Mouse (Mus musculus): ENCODE data around the gene Grrp1. TPM values are rescaled to one million over a fixed set of nuclear protein-coding genes. Genes with fewer than 3 reads are reported as not detected.

Grrp1 gene
- polyA plus RNA-seq, 1 experiment from 2014 or later: 9.0 TPM

- H3K4me1 ChIP-seq (replicated peaks; ENCODE audit: control insufficient read depth, insufficient read depth, low read length): peaks cover 33% of the 10 kb centered on the region
- WGBS: under 1% methylated on average over 30 of the region's 30 CpGs
- peak overlapping the region; percentile 57 for H3K9ac ChIP-seq (ENCODE audit: low read length)
These were observed 4.3 kb downstream of the Grrp1 start for GRCm38 (mm10) chr4:134249651-134250050.

GRCm38 (mm10) chr4:134246719-134247258 lies 7.1 kb downstream of the Grrp1 start, which contains the start of gene Gm30191:
Gm30191 (plus strand) TSS chr4:134246935.
- peak within 1 kb of the TSS; percentile 86 for H3K9ac ChIP-seq (ENCODE audit: low read length)

More at GRCm38 (mm10) chr4:134249651-134250050, 4.3 kb downstream of the Grrp1 start:
- H3K4me3 ChIP-seq (ENCODE audit: low read length): peak overlapping the region; percentile 51
- H3K27me3 ChIP-seq (ENCODE audit: control insufficient read depth, insufficient read depth, low read depth, low read length): peaks cover 59% of the 10 kb centered on the region
- no peaks in the 10 kb centered on the region for H3K9me3 ChIP-seq (ENCODE audit: control insufficient read depth, low read length)
- no peak overlapping the region for H3K27ac ChIP-seq (ENCODE audit: low read length)
- H3K36me3 ChIP-seq (ENCODE audit: control insufficient read depth, insufficient read depth, low read length): no peaks in the 10 kb centered on the region
- peak overlapping the region; percentile 86 for H3K4me2 ChIP-seq (ENCODE audit: low read depth, low read length)
- ATAC-seq (ENCODE audit: low read depth): peak; percentile 67

GRCm38 (mm10) chr4:134246256-134246655 lies 7.7 kb downstream of the Grrp1 start:
- 41% methylated on average over 4 of the region's 4 CpGs for WGBS
- H3K4me2 ChIP-seq (ENCODE audit: low read depth, low read length): no peak overlapping the region
- no peak overlapping the region for H3K4me3 ChIP-seq (ENCODE audit: low read length)
- H3K27me3 ChIP-seq (ENCODE audit: control insufficient read depth, insufficient read depth, low read depth, low read length): peaks cover 31% of the 10 kb centered on the region
- peaks cover 20% of the 10 kb centered on the region for H3K4me1 ChIP-seq (replicated peaks; ENCODE audit: control insufficient read depth, insufficient read depth, low read length)
- H3K27ac ChIP-seq (ENCODE audit: low read length): no peak overlapping the region
- no peak for ATAC-seq (ENCODE audit: low read depth)
- no peaks in the 10 kb centered on the region for H3K36me3 ChIP-seq (ENCODE audit: control insufficient read depth, insufficient read depth, low read length)
- H3K9me3 ChIP-seq (ENCODE audit: control insufficient read depth, low read length): no peaks in the 10 kb centered on the region
- H3K9ac ChIP-seq (ENCODE audit: low read length): no peak overlapping the region; the same call in 1 of the 2 replicates

More at GRCm38 (mm10) chr4:134246719-134247258, 7.1 kb downstream of the Grrp1 start, which contains the start of gene Gm30191:
- Histone ChIP-seq H3K27me3 (ENCODE audit: control insufficient read depth, insufficient read depth, low read depth, low read length) (peaks cover 37% of the 10 kb centered on the region), H3K4me3 (ENCODE audit: low read length) (peak within 1 kb of the TSS; percentile 88), H3K4me1 (replicated peaks; ENCODE audit: control insufficient read depth, insufficient read depth, low read length) (peaks cover 24% of the 10 kb centered on the region), H3K27ac (ENCODE audit: low read length) (no peak within 1 kb of the TSS), H3K36me3 (ENCODE audit: control insufficient read depth, insufficient read depth, low read length) (no peaks in the 10 kb centered on the region), H3K4me2 (ENCODE audit: low read depth, low read length) (peak within 1 kb of the TSS; percentile 82), H3K9me3 (ENCODE audit: control insufficient read depth, low read length) (no peaks in the 10 kb centered on the region)
- no peak for ATAC-seq (ENCODE audit: low read depth)
- WGBS: 68% methylated on average over 7 of the region's 7 CpGs

- H3K9me3 ChIP-seq (ENCODE audit: control insufficient read depth, low read length): no peaks in the 10 kb centered on the region
- peak within 1 kb of the TSS; percentile 82 for H3K4me2 ChIP-seq (ENCODE audit: low read depth, low read length)
- no peak within 1 kb of the TSS for H3K27ac ChIP-seq (ENCODE audit: low read length)
- peaks cover 22% of the 10 kb centered on the region for H3K27me3 ChIP-seq (ENCODE audit: control insufficient read depth, insufficient read depth, low read depth, low read length)
- H3K4me3 ChIP-seq (ENCODE audit: low read length): peak within 1 kb of the TSS; percentile 88
- H3K9ac ChIP-seq (ENCODE audit: low read length): peak within 1 kb of the TSS; percentile 86
- ATAC-seq (ENCODE audit: low read depth): peak; percentile 84
- peaks cover 15% of the 10 kb centered on the region for H3K4me1 ChIP-seq (replicated peaks; ENCODE audit: control insufficient read depth, insufficient read depth, low read length)
- no peaks in the 10 kb centered on the region for H3K36me3 ChIP-seq (ENCODE audit: control insufficient read depth, insufficient read depth, low read length)
- WGBS: under 1% methylated on average over 59 of the region's 60 CpGs
These were observed 8.6 kb downstream of the Grrp1 start, which contains the start of gene Zfp593 for GRCm38 (mm10) chr4:134245148-134245843. Zfp593 (minus strand) TSS chr4:134245592.

- Histone ChIP-seq H3K4me2 (ENCODE audit: low read depth, low read length) (peak within 1 kb of the TSS; percentile 82), H3K9ac (ENCODE audit: low read length) (no peak within 1 kb of the TSS), H3K9me3 (ENCODE audit: control insufficient read depth, low read length) (no peaks in the 10 kb centered on the region), H3K36me3 (ENCODE audit: control insufficient read depth, insufficient read depth, low read length) (no peaks in the 10 kb centered on the region), H3K27ac (ENCODE audit: low read length) (no peak within 1 kb of the TSS), H3K4me3 (ENCODE audit: low read length) (0 out of 2 replicates have a peak within 1 kb of the TSS, but pooled peaks have one; percentile 88), H3K4me1 (replicated peaks; ENCODE audit: control insufficient read depth, insufficient read depth, low read length) (peaks cover 13% of the 10 kb centered on the region), H3K27me3 (ENCODE audit: control insufficient read depth, insufficient read depth, low read depth, low read length) (peaks cover 11% of the 10 kb centered on the region)
- no peak for ATAC-seq (ENCODE audit: low read depth)
- 88% methylated on average over 17 of the region's 17 CpGs for WGBS
These were observed 10.2 kb downstream of the Grrp1 start, which contains the start of gene E130218I03Rik for GRCm38 (mm10) chr4:134243516-134244250. E130218I03Rik (plus strand) TSS chr4:134243662.

- Histone ChIP-seq H3K4me1 (replicated peaks; ENCODE audit: control insufficient read depth, insufficient read depth, low read length) (peaks cover 10% of the 10 kb centered on the region; the same call in 1 of the 2 replicates), H3K27ac (ENCODE audit: low read length) (peak overlapping the region; percentile 15), H3K4me2 (ENCODE audit: low read depth, low read length) (peak overlapping the region; percentile 51), H3K27me3 (ENCODE audit: control insufficient read depth, insufficient read depth, low read depth, low read length) (no peaks in the 10 kb centered on the region; the same call in 1 of the 2 replicates), H3K4me3 (ENCODE audit: low read length) (peak overlapping the region; percentile 56), H3K9me3 (ENCODE audit: control insufficient read depth, low read length) (no peaks in the 10 kb centered on the region), H3K9ac (ENCODE audit: low read length) (peak overlapping the region; percentile 23; the same call in 1 of the 2 replicates), H3K36me3 (ENCODE audit: control insufficient read depth, insufficient read depth, low read length) (no peaks in the 10 kb centered on the region)
- WGBS: 10% methylated on average over 10 of the region's 10 CpGs
- ATAC-seq (ENCODE audit: low read depth): peak; percentile 4; the same call in 1 of the 2 replicates
These were observed 15.2 kb downstream of the Grrp1 start for GRCm38 (mm10) chr4:134238686-134239085.

- ATAC-seq (ENCODE audit: low read depth): peak; percentile 97
- H3K27me3 ChIP-seq (ENCODE audit: control insufficient read depth, insufficient read depth, low read depth, low read length): no peaks in the 10 kb centered on the region; the same call in 1 of the 2 replicates
- no peaks in the 10 kb centered on the region for H3K9me3 ChIP-seq (ENCODE audit: control insufficient read depth, low read length)
- H3K4me1 ChIP-seq (replicated peaks; ENCODE audit: control insufficient read depth, insufficient read depth, low read length): peaks cover 10% of the 10 kb centered on the region; the same call in 1 of the 2 replicates
- peak within 1 kb of the TSS; percentile 71 for H3K9ac ChIP-seq (ENCODE audit: low read length)
- no peaks in the 10 kb centered on the region for H3K36me3 ChIP-seq (ENCODE audit: control insufficient read depth, insufficient read depth, low read length)
- H3K27ac ChIP-seq (ENCODE audit: low read length): peak within 1 kb of the TSS; percentile 54
- H3K4me3 ChIP-seq (ENCODE audit: low read length): peak within 1 kb of the TSS; percentile 56
- 1% methylated on average over 18 of the region's 18 CpGs for WGBS
- H3K4me2 ChIP-seq (ENCODE audit: low read depth, low read length): peak within 1 kb of the TSS; percentile 51
These were observed 15.6 kb downstream of the Grrp1 start, which contains the start of gene Cnksr1 for GRCm38 (mm10) chr4:134238279-134238651. Cnksr1 (minus strand) TSS chr4:134238399.

- Histone ChIP-seq H3K27me3 (ENCODE audit: control insufficient read depth, insufficient read depth, low read depth, low read length) (no peaks in the 10 kb centered on the region; the same call in 1 of the 2 replicates), H3K4me2 (ENCODE audit: low read depth, low read length) (peak overlapping the region; percentile 51), H3K4me3 (ENCODE audit: low read length) (peak overlapping the region; percentile 56), H3K36me3 (ENCODE audit: control insufficient read depth, insufficient read depth, low read length) (no peaks in the 10 kb centered on the region), H3K9me3 (ENCODE audit: control insufficient read depth, low read length) (no peaks in the 10 kb centered on the region), H3K27ac (ENCODE audit: low read length) (peak overlapping the region; percentile 54), H3K4me1 (replicated peaks; ENCODE audit: control insufficient read depth, insufficient read depth, low read length) (peaks cover 10% of the 10 kb centered on the region; the same call in 1 of the 2 replicates), H3K9ac (ENCODE audit: low read length) (peak overlapping the region; percentile 71)
- WGBS: 14% methylated on average over 18 of the region's 19 CpGs
- ATAC-seq (ENCODE audit: low read depth): peak; percentile 60
These were observed 16.2 kb downstream of the Grrp1 start for GRCm38 (mm10) chr4:134237582-134238278.

Measured in lung, embryonic 16.5 days (tissue).